Mouse (Mus musculus) kidney, adult 18-20 months (tissue): ENCODE data around the gene Gm49318.

Experiments
- DNase-seq: peaks from one replicate; pipeline ENCODE4 v3.0.0; 2021

The Gm49318 gene

DNA sequence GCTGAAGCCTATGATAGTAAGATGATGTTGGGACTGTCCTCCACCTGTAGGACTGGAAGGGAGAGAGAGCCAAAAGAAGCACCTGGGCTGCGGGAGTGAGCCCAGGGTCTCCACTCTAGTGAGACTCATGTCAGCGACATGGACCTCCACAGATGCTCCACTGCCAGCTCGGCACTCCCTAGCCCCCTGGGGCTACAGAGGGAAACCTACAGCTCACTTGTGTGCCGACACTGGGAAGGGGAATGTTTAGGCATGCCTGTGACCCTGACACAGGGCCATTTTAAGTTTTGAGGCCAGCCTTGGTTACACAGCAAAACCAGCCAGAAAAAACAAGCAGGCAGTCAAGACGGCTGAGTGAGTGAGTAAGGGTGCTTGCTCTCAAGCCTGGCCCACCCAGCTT lies 3.9 kb downstream of the Gm49318 start:
- no peak for DNase-seq

DNA sequence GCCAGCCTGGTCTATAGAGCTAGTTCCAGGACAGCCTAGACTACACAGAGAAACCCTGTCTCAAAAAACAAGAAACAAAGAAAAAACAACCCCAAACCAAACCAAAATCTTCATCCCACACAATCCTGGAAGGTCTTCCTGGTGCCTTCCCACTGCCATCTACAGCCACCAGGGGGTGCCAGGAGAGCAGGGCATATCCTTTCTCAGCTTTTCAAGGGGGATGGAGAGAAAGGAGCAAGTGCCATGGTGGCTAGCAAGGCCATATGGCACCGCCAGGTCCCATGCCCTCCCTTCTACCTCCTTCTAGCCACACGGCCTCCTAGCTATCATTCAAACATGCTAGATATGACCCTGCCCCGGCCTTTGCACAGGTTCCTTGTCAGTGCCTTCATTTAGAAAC lies 4.6 kb downstream of the Gm49318 start:
- DNase-seq, result peak; percentile 74

DNA sequence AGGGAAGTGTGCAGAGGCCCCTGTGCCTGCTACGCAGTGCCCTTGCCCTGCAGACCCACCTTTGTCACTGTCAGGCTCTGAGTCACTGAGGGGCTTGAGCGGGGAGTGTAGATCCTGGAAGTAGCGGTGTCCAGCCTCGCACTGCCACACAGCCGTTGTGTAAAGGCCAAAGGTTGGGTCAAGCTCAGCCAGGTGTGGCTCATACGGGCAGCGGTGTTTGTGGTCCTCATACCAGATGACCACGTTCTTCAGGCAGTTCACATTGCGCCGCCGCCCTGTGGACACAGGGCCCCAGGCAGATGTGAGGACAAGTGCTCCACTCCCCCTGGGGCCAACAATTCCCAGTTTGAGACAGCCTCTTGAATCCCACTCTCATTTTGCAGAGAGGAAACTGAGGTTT lies 5.4 kb downstream of the Gm49318 start:
- DNase-seq, result no peak

DNA sequence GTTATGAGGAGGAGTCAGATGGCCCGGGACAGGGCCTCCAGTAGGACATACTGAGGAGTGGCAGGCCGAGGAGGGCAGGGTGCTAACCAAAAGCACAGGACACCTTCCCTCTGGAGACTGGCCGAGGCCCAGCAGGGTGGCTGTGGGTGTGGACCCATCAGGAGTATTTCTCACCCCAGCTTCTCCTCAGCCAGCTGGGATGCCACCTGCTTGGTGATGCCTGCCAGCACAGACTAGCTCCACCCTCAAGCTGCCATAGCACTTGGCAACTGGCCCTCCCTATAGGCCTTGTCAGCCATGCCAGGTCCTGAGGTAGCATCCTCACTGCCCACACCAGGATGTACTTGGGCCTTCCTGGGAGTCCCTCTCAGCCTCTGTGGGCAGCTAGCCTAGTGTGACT lies 6.7 kb downstream of the Gm49318 start:
- DNase-seq, result no peak

DNA sequence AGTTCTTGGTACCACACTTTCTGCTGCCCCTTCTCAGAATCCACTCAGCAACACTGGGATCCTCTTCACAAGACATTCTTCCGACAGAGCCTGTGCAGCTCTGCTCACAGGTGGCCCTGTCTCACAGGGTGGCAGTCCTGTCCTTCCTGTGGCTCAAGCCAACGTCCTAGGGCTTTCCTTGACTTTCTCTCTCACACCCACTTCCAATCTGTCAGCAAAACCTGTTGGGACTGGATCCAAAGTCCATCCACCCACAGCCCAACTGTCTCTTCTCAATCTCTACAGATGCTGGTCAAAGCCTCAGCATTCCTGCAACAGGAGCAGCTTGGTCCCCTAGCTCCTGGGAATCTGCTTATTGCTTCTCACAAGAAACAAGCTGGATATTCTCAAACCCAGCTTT lies 9.7 kb downstream of the Gm49318 start:
- no peak for DNase-seq

DNA sequence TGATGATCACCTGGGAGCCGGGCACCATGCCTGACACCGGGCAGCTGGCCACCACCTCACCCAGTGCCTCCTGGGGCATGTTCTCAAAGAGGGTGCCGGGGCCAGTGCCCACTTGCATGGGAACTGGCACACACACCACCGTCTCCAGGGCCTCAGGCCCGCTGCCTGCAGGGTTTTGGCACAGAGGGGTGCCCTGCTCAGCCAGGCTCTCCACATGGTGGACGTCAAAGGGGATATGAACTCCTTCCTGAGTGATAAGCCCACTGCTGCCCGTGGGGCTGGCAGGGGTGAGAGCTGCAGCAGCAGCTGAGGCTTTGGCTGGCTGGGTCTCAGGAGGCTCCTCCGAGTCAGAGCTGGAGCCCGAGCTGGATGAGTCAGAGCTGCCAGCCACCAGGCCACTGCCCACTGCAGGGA lies 13.0 kb downstream of the Gm49318 start:
- DNase-seq, result no peak

DNA sequence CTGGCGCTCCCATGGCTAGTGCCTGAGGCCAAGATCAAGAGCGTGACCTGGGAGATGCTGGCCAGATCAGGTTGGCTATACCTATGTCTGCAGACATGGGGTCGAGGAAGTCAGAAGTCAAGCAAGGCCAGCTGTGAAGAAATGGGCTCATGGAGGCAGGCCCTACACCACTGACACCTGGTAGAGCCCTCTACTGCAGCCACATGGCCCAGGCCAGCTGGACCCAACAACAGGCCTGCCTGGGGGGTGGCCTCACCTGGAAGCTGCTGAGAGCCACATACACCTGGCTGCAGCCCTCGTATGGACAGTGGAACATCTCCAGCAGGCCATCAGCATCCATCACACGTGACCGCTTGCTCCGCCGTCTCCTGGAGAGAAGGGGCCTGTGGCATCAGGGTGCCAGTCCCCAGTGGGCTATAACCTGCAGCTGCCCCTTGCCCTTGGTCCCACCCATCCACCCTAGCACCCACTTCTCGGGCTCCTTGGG lies 14.0 kb downstream of the Gm49318 start:
- DNase-seq, result no peak

DNA sequence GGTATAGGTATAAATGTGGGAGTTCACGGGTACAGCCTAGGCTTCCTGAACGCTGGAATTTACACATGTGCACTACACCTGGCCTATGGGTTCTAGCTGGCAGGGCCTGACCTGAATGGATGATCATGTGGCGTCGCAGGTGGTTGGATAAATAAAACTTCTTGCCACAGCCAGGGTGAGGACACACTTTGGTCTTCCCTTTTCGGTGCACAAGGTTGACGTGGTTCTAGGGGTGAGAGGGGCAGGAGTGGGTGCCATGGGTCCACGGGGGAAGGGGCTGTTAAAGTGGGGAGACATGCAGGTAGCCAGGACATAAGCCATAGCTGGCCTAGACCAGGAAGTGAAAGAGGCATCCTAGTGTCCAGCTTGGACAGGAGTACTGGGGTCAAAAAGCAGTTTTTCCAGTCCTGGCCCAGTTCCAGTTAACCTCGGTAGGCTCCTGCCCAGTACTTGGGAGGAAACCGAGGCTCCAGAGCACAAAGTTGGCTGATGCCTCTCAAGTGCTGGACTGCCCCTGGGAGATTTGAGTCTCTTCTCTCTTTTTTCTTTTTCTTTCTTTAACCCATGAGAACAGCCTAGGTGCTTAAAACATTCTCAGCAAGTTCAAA lies 14.7 kb downstream of the Gm49318 start:
- DNase-seq, result peak; percentile 43

DNA sequence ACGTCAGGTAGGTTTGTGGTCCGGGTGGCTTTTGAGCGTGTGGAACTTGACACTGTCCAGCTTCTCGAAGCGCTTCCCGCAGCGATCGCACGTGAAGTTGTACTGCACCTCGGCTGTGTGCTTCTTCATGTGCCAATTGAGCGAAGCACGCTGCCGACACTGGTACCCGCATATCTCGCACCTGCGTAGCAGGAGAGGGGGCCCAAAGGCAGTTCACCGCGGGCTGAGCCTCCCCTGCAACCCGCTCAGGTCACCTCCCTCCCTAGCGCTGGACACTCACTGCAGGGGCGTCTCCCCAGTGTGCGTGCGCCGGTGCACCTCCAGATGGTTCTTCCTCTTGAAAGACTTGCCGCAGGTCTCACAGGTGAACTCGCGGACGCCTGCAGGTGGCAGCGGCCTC lies 15.3 kb downstream of the Gm49318 start:
- no peak for DNase-seq

DNA sequence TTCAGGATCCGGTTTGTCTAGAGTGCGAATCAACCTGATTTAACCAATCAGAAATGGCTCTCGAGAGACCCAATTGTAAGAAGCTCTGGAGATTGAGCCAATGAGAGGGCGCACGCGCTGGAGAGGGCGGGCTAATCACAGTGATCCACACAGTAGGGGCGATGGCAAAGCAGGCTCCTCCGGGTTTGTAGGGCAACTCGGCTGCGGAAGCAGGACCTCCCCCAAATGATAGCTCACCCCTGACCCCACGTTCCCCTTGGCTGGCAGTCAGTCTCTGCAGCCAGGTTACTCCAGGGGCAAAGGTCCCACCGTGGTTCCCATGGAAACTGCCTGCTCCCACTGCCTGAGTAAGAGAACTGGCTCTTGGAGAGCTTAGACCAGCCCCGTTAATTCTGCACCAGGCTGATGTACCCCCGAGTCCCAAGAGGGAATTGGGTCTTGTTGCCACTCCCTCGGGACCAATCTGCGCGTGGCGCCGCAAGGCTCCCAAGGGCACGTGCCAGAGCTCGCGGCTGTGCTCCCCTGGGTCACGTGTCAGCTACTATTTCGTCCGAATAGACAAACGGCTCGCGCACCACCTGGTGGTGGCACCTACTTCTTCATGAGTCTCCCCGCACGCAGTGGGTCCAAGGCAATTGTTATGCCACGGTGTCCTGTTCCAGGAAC lies 16.5 kb downstream of the Gm49318 start:
- peak; percentile 76 for DNase-seq

DNA sequence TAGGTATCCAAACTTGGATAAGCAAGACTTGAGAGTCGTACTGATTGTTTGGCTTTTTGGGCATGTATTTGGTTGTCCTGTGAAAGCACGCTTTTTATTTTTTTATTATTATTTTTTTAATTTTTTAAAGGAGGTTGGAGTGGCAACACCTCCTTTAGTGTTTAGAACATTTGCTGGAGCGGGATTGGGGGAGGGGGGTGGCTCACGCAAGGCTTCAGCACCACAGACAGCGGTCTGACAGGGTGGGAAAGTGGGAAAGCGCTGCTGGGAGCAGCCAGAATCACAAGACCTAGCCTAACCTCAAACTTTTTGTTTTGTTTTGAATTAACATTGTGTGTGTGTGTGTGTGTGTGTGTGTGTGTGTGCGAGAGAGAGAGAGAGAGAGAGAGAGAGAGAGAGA lies 17.4 kb downstream of the Gm49318 start:
- no peak for DNase-seq

DNA sequence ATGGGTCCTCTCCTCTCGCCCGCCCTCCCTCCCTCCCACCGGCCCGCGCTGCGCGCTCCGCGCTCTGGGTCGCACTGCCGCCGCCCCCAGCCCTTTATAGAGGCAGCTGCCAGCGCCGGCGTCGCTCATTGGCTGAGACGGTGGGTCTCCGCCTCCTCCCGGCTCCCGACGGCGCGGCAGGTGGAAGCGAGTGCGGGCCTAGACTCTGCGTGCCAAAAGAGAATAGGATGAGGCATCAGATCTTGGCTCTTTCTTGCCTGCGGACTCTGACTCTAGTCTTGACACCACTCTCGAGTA lies 19.2 kb downstream of the Gm49318 start, which contains the start of gene Elavl3:
Gene Elavl3 (minus strand): TSS at position 66 of the 297 bp plus-strand sequence.
- no peak for DNase-seq

DNA sequence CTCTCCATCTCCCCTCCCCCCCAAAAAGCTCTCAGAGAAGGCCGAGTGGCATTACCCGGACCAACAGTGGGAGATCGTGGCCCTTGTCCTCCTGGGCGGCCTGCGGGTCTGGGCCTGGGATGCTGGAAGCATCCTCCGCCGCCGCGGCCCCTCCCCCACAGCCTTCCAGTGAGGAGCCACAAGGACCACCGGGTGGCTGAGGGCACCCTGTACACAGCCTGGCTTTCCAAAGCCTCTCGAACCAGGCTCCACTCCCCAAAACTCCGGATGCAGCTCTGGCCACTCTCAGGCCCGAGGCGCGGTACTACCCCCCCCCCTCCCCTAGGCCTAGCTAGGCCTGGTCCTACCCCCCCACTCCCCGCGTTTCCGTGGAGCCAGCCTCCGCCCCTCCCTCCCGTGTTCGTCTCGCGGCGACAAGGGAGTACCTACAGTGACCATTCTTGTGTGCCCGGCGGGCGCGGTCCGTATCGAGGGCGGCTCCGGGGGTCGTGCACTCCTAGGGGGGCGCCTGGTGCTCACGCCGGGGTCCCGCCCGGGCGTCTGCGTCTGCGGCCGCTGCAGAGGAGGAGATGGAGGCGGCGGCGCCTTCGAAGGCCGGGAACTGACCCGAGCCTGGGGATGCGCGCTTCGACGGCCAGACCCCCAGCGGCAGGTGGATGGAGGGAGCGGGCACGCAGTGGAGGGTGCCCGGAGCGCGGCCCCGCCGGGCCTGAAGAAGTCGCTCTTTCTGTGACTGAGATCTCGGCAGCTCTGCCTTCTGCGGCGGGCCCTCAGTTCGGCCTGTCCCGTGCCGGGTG lies 19.7 kb downstream of the Gm49318 start:
- no peak for DNase-seq

DNA sequence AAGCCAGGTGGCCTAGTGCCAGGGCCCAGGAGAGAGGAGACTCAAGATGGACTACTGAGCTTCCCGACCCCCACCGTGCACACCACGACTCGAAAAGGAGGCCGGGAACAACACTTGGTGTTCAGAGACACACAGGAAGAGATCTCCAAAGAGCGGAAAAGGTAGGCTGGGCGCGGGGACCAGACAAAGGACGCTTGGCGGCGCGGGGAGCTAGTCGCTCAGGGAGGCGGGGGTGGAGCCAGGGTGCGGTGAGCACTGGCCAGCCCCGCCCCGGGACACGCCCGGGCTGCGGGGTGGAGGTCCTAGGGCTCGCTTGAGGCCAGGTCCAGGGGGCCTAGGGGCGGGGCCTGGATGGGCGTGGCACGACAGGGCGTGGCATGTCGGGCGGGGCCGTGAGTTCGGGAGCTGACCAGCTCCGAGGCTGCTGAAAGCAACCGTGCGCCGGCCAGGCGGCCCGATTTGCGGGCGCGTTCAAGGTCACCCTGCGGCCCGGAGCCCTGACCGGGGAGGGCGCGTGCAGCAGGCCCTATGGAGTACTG lies 20.6 kb downstream of the Gm49318 start:
- peak; percentile 68 for DNase-seq

DNA sequence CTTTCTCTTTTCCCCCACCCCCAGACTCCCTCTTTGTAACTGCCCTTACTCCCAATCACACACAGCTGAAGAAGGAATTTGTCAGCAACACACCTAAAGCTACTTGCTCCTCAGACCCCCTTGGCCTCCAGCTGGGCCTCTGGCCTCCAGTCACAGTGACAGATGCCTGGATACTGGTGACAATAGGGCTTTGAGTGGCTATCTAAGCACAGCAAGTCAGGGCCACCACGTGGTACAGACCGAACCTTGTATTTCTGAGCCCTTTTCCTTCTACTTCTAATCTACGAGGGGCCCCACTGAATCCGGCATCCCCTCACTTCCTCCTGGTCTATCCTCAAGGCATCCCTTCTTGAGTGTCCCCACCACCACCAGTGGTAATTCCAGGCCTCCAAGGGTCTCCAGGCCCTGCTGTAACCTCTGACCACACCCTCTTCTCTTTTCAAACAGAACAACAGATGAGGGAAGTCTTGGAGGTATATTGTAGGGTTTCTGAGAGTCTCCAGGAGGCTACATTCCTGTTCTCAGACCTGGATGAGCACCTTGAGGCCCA lies 21.3 kb downstream of the Gm49318 start:
- no peak for DNase-seq

DNA sequence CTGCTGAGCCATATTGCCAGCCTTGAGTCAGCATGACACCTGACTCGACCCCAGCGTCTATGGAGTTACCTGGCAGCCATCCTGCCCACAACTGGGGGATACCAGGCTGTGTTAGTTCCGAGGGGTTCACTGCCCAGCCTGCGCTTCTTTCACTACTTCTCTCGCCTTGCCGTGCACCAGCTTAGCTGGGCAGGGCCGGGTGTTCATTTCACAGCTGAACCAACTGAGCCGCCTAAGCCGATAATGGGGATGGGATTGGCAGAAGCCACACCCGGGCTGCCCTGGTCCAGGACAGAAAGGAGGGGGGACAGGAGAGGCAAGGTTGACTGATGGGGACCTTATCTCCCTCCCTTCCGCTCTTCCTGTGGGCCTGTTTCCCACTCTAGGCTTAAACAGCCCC lies 21.7 kb downstream of the Gm49318 start:
- no peak for DNase-seq

DNA sequence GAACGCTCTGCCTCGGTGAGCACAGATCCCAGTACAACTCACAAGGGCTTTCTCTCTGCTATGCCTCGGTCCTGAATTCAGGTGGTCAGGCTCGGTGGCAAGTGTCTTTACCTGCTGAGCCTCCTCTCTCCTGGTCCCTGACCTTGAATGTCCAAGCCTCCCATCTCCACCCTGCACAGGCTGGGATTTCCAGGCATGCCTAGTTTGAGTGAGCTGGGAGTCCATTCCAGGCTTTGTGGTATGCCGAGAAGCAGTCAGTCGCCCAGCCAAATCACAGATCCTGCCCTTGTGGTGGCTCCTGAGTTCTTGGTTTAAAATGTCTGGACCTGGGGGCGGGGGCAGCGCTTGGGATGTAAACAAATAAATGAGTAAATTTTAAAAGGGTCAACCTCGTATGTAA lies 23.7 kb downstream of the Gm49318 start:
- DNase-seq, result no peak

DNA sequence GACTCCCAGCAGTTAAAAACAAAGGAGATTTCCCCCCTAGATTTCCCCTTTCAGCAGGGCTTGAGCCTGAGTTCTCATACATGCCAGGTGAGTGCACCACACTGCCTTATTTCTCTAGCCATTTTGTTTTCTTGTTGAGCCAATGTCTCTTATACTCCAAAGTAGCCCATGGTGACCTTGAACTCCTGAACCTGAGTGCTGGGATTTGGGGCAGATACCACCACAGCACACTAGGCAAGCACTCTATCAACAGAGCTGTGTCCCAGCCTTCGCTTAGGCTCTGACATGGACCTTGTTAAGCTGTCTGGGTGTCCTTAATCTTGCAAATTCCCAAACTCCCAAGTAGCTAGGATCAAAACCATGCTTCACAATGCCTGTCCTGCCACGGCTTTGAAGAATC lies 29.2 kb downstream of the Gm49318 start:
- no peak for DNase-seq

DNA sequence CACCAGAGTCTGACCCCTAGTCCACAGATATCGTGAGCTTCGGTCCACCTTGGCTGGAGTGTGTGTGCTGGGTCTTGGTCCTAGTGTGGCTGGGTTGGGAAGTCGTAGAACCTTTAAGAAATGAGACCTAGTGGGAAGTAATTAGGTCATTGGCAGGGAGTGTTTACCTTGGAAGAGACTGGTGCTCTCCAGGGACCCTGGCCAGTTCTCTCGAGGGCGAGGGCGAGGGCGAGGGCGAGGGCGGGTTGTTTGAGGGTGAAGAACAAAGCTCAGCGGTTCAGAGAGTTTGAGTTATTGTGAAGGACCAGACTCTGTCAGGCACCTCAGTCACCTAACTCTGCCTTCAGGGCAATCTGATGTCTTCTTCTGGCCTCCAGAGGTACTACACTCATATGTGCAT lies 33.2 kb downstream of the Gm49318 start:
- DNase-seq, result no peak

DNA sequence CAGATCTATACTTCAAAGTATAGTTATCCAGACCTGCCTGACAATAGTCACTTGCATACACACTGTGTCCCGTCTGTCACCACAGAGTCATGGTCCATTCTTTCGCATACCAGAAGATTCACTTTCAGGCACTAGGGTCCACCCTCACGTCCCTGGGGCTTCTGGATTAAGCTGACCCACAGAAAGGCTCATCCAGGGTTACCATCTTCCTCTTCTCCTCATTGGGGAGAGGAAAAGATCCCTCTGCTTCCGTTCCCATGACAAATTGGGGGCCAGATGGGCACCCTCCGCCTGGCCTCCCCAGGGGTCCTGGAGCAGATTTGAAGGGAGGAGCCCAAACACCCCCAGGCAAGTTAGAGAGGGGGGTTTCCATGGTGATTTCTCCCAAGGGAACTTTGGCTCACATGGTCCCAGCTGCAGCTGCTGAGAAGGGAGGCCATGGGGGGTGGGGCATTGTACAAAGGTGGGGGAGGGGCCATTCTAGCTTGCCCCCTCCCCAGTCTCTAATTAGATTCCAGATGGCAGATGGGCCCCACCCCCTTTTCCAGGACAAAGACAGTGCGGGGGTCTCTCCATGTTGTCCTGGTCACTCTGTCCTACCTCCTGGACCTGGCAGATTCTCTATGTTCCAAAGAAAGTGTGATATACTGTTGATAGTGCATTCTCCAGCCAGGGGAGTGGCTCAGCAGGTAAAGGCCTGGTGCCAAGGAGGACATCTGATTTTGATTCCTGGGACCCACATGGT lies 35.6 kb downstream of the Gm49318 start:
- DNase-seq, result no peak

DNA sequence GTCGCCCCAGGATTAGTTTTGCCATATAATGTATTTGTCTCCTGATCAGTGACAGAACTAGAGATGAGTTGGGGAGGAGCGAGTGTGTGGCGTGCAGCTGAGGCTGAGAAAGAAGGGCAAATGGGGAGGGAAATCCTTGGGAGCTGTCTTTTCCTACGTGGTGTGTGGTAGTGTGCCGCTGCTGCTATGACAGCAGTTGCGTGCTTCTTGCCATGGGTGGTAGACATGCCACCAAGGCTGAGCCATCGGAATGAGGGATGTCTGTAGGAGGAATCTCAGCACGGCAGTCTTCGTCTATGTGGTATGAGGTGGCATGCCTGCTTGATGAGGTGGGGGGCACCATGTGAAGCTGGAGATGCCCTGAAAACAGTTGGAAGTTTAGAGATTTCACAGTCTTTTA lies 40.7 kb downstream of the Gm49318 start:
- DNase-seq, result no peak

DNA sequence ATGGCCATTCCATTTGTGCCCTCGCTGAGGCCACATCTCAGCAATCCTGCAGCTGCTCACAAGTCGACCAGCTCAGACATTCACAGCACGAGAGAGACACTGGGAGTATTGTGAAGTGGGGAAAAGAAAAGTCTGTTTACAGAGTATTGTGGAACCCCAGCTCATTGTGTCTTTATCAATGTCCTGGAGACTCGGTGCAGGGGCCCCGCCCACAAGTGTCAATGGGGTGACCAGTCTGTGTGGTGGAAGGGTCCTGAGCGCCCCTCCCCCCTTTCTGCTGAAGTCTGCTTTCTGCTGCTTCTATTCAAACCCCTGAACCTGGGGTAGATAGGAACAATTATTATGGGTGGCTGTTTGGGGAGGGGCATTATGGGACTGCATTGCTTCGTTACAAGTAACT lies 42.6 kb downstream of the Gm49318 start:
- no peak for DNase-seq

DNA sequence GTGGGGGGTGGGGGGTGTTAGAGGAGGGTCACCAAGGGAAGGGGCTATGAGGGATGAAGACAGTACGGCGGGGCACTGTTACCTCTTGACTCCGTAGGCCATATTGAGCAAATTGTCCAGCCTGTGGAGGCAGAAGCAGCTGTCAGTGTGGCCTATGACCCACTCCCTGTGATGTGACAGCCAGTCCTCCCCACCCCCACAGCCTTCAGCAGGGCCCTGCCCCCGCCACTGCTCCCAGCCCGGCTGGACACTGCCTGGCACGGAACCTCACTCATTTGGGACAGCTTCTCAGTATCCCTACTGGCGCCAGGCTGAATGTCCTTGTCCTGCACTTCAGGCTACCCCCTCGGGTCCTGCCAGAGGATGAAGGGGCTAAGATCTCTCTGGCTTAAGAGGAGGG lies 46.5 kb downstream of the Gm49318 start:
- no peak for DNase-seq
